Mouse (Mus musculus) ovary, postnatal 14 days (tissue): ENCODE results near the gene Zfp523.
"Not testable (repeated sequence)": the region's sequence is repeated elsewhere in the genome, so short reads cannot be mapped to it uniquely, and the experiment has no call there.

Source experiments
- DNase-seq: peaks from one replicate; pipeline ENCODE4 v3.0.0; 2022; ENCODE audit warnings: low spot score

The Zfp523 gene

GRCm38 (mm10) chr17:28212391-28212790 is 35.5 kb downstream of the Zfp523 start:
- no peak for DNase-seq

GRCm38 (mm10) chr17:28213236-28213635 is 36.3 kb downstream of the Zfp523 start:
- no peak for DNase-seq

- DNase-seq, result no peak
These were observed 39.9 kb downstream of the Zfp523 start for GRCm38 (mm10) chr17:28216791-28217190.

GRCm38 (mm10) chr17:28217721-28218649 is 41.1 kb downstream of the Zfp523 start:
- no peak for DNase-seq

GRCm38 (mm10) chr17:28222463-28222862 is 45.5 kb downstream of the Zfp523 start:
- DNase-seq, result not testable (repeated sequence)

GRCm38 (mm10) chr17:28223561-28224391 is 46.8 kb downstream of the Zfp523 start:
- DNase-seq, result peak; percentile 83

- DNase-seq, result no peak
These were observed 47.7 kb downstream of the Zfp523 start for GRCm38 (mm10) chr17:28224615-28225014.

- DNase-seq, result peak; percentile 84
These were observed 49.1 kb downstream of the Zfp523 start for GRCm38 (mm10) chr17:28226014-28226413.

GRCm38 (mm10) chr17:28230486-28230885 is 53.6 kb downstream of the Zfp523 start:
- DNase-seq, result no peak

GRCm38 (mm10) chr17:28231026-28231736 is 54.3 kb downstream of the Zfp523 start:
- no peak for DNase-seq

- DNase-seq, result peak; percentile 99
These were observed 55.6 kb downstream of the Zfp523 start, which contains the start of gene Ppard for GRCm38 (mm10) chr17:28232475-28233060. Ppard (plus strand) TSS chr17:28232700.

GRCm38 (mm10) chr17:28233091-28233731 is 56.3 kb downstream of the Zfp523 start:
- no peak for DNase-seq

GRCm38 (mm10) chr17:28234641-28235040 is 57.7 kb downstream of the Zfp523 start:
- no peak for DNase-seq

GRCm38 (mm10) chr17:28235982-28236635 is 59.2 kb downstream of the Zfp523 start:
- no peak for DNase-seq

- no peak for DNase-seq
These were observed 59.7 kb downstream of the Zfp523 start for GRCm38 (mm10) chr17:28236636-28237015.

- no peak for DNase-seq
These were observed 60.4 kb downstream of the Zfp523 start for GRCm38 (mm10) chr17:28237362-28237761.

- DNase-seq, result no peak
These were observed 60.9 kb downstream of the Zfp523 start for GRCm38 (mm10) chr17:28237874-28238273.

GRCm38 (mm10) chr17:28240846-28241245 is 63.9 kb downstream of the Zfp523 start:
- no peak for DNase-seq

- DNase-seq, result no peak
These were observed 65.4 kb downstream of the Zfp523 start for GRCm38 (mm10) chr17:28242296-28242695.

GRCm38 (mm10) chr17:28244214-28244613 is 67.3 kb downstream of the Zfp523 start:
- no peak for DNase-seq

- no peak for DNase-seq
These were observed 67.8 kb downstream of the Zfp523 start for GRCm38 (mm10) chr17:28244714-28245113.
